Mouse (Mus musculus) myocyte (in vitro differentiated cells): Measurements from ENCODE around the gene Dnajc5g. TPM values are rescaled to one million over a fixed set of nuclear protein-coding genes. Genes with fewer than 3 reads are reported as not detected.

Experiments used
- H3K27me3 ChIP-seq: one replicate; pipeline ENCODE4 v1.6.1; 2011; ENCODE audit not compliant: control insufficient read depth, insufficient read depth, insufficient read length
- H3K36me3 ChIP-seq: one replicate; pipeline ENCODE4 v1.6.1; 2011; ENCODE audit not compliant: control insufficient read depth, insufficient read depth
- H3K4me2 ChIP-seq: one replicate; pipeline ENCODE4 v1.6.1; 2011; ENCODE audit warnings: low read depth, control low read depth
- H3K4me3 ChIP-seq: one replicate; pipeline ENCODE4 v1.5.1; 2011; ENCODE audit warnings: mild to moderate bottlenecking, control low read depth, moderate library complexity
- H3K79me2 ChIP-seq: one replicate; pipeline ENCODE4 v1.6.1; 2011; ENCODE audit not compliant: control insufficient read depth, insufficient read depth
- H3ac ChIP-seq: one replicate; pipeline ENCODE4 v1.6.1; 2011; ENCODE audit not compliant: control insufficient read depth, insufficient read length
- CEBPB ChIP-seq: IDR thresholded peaks from 2 replicates; pipeline ENCODE4 v1.6.1; 2011; ENCODE audit warnings: mild to moderate bottlenecking, moderate library complexity; ENCODE audit not compliant: poor library complexity, insufficient read depth, severe bottlenecking
- E2F4 ChIP-seq: IDR thresholded peaks from one replicate; pipeline ENCODE4 v1.6.1; 2011; ENCODE audit warnings: mild to moderate bottlenecking, control low read depth, moderate library complexity; ENCODE audit not compliant: insufficient read depth
- MAX ChIP-seq: IDR thresholded peaks from one replicate; pipeline ENCODE4 v1.6.1; 2011; ENCODE audit warnings: low read depth, mild to moderate bottlenecking, control low read depth
- MYOD1 ChIP-seq, 3 experiments: IDR thresholded peaks; one replicate each; pipeline ENCODE4 v1.6.1; 2011; ENCODE audit warnings: control low read depth in 2 of 3, low read depth in 2 of 3, mild to moderate bottlenecking in 2 of 3, moderate library complexity in 1 of 3; ENCODE audit not compliant: insufficient read length in 2 of 3, control insufficient read depth in 1 of 3
- MYOG ChIP-seq, 3 experiments: IDR thresholded peaks; one replicate each; pipeline ENCODE4 v1.6.1; 2011; ENCODE audit warnings: control low read depth in 2 of 3, low read depth in 2 of 3, mild to moderate bottlenecking in 2 of 3; ENCODE audit not compliant: insufficient read length in 2 of 3, control insufficient read depth in 1 of 3, insufficient read depth in 1 of 3
- POLR2A ChIP-seq: IDR thresholded peaks from one replicate; pipeline ENCODE4 v1.6.1; 2011; ENCODE audit warnings: low read depth, mild to moderate bottlenecking, control low read depth, moderate library complexity; ENCODE audit not compliant: insufficient read length
- POLR2AphosphoS2 ChIP-seq: IDR thresholded peaks from one replicate; pipeline ENCODE4 v1.6.1; 2011; ENCODE audit warnings: low read depth, control low read depth; ENCODE audit not compliant: insufficient read length
- REST ChIP-seq: IDR thresholded peaks from one replicate; pipeline ENCODE4 v1.6.1; 2011; ENCODE audit warnings: mild to moderate bottlenecking, control low read depth, moderate library complexity; ENCODE audit not compliant: insufficient read depth, insufficient read length
- SRF ChIP-seq: IDR thresholded peaks from one replicate; pipeline ENCODE4 v1.6.1; 2011; ENCODE audit warnings: low read depth; ENCODE audit not compliant: control insufficient read depth, insufficient read length
- TCF12 ChIP-seq: IDR thresholded peaks from one replicate; pipeline ENCODE4 v1.6.1; 2011; ENCODE audit warnings: mild to moderate bottlenecking, control low read depth; ENCODE audit not compliant: poor library complexity, insufficient read depth, severe bottlenecking
- TCF3 ChIP-seq: IDR thresholded peaks from one replicate; pipeline ENCODE4 v1.6.1; 2011; ENCODE audit warnings: low read depth, control low read depth; ENCODE audit not compliant: insufficient read length
- USF1 ChIP-seq: IDR thresholded peaks from one replicate; pipeline ENCODE4 v1.6.1; 2011; ENCODE audit warnings: low read depth, mild to moderate bottlenecking, control low read depth, moderate library complexity
- polyA plus RNA-seq: library from polyadenylated mRNA; unstranded; fragments of >200 nt; fragmentation: generic; extraction: Trizol; gene quantifications from one replicate; pipeline ENCODE4 v1.2.1, GENCODE M21; 2012; ENCODE audit warnings: missing spikeins

Gene Dnajc5g
- polyA plus RNA-seq = not detected

- Histone ChIP-seq H3K4me2 (no peak within 1 kb of the TSS), H3K36me3 (no peaks in the 10 kb centered on the region), H3K79me2 (no peaks in the 10 kb centered on the region), H3K27me3 (peaks cover 20% of the 10 kb centered on the region), H3K4me3 (no peak within 1 kb of the TSS), H3ac (no peak within 1 kb of the TSS)
- no peak for TF ChIP-seq SRF
- TF ChIP-seq USF1 = no peak
- no peak for TF ChIP-seq CEBPB
- no peak for TF ChIP-seq MYOD1 (IDR thresholded peaks at IDR 0.05; ENCODE audit: control insufficient read depth in 1 of 3, insufficient read length in 2 of 3, low read depth in 2 of 3)
These were observed at the start of gene Dnajc5g for GRCm38 (mm10) chr5:31105814-31106335. Gene Dnajc5g (plus strand): TSS chr5:31106285.

- Histone ChIP-seq H3K4me3 (no peak overlapping the region), H3K27me3 (no peaks in the 10 kb centered on the region), H3K4me2 (no peak overlapping the region), H3ac (no peak overlapping the region), H3K36me3 (peaks cover 6% of the 10 kb centered on the region), H3K79me2 (no peaks in the 10 kb centered on the region)
- no peak for TF ChIP-seq REST
- TF ChIP-seq MYOD1 (IDR thresholded peaks at IDR 0.05; ENCODE audit: control insufficient read depth in 1 of 3, insufficient read length in 2 of 3, low read depth in 2 of 3) = no peak
- no peak for TF ChIP-seq USF1
- no peak for TF ChIP-seq MYOG (IDR thresholded peaks at IDR 0.05; ENCODE audit: control insufficient read depth in 1 of 3, insufficient read depth in 1 of 3, insufficient read length in 2 of 3, low read depth in 2 of 3)
- no peak for TF ChIP-seq E2F4
- TF ChIP-seq TCF12 = no peak
- TF ChIP-seq TCF3 = no peak
- TF ChIP-seq POLR2A = no peak
- TF ChIP-seq POLR2AphosphoS2 = no peak
- TF ChIP-seq MAX = no peak
- TF ChIP-seq CEBPB = no peak
- TF ChIP-seq SRF = no peak
These were observed 36.3 kb upstream of the Dnajc5g start for GRCm38 (mm10) chr5:31069810-31070209.

DNA sequence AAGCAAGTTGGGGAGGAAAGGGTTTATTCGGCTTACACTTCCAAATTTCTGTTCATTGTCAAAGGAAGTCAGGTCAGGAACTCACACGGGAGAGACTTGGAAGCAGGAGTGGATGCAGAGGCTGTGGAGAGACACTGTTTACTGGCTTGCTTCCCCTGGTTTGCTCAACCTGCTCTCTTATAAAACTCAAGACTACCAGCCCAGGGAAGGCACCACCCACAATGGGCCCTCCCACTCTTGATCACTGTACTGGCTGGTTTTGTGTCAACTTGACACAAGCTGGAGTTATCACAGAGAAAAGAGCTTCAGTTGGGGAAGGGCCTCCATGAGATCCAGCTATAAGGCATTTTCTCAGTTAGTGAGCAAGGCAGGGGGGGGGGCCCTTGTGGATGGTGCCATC, 35.0 kb upstream of the Dnajc5g start:
- no peak overlapping the region for H3K4me3 ChIP-seq
- H3K27me3 ChIP-seq = no peaks in the 10 kb centered on the region
- H3K79me2 ChIP-seq = no peaks in the 10 kb centered on the region
- TF ChIP-seq TCF12 (no peak), POLR2A (no peak), CEBPB (no peak), USF1 (no peak), SRF (no peak), MAX (no peak), TCF3 (no peak), MYOD1 (IDR thresholded peaks at IDR 0.05; ENCODE audit: control insufficient read depth in 1 of 3, insufficient read length in 2 of 3, low read depth in 2 of 3) (no peak), MYOG (IDR thresholded peaks at IDR 0.05; ENCODE audit: control insufficient read depth in 1 of 3, insufficient read depth in 1 of 3, insufficient read length in 2 of 3, low read depth in 2 of 3) (no peak), POLR2AphosphoS2 (no peak), E2F4 (no peak), REST (no peak)
- H3K36me3 ChIP-seq = peaks cover 6% of the 10 kb centered on the region
- no peak overlapping the region for H3K4me2 ChIP-seq
- no peak overlapping the region for H3ac ChIP-seq

DNA sequence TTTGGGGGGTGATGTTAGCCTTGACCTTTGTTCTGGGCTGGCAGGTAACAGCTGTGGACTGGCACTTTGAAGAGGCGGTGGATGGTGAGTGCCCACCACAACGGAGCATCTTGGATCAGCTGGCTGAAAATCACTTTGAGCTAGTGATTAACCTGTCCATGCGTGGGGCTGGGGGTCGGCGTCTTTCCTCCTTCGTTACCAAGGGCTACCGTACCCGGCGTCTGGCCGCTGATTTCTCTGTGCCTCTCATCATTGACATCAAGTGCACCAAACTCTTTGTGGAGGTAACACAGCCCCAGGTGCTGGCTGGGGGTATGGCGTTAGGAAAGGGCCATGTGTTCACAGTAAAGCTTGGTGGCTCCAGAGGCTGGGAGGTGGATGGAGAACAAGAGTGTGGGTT, 34.3 kb upstream of the Dnajc5g start:
- H3K79me2 ChIP-seq = no peaks in the 10 kb centered on the region
- H3K4me3 ChIP-seq = no peak overlapping the region
- no peak overlapping the region for H3K4me2 ChIP-seq
- peaks cover 6% of the 10 kb centered on the region for H3K36me3 ChIP-seq
- H3ac ChIP-seq = no peak overlapping the region
- TF ChIP-seq E2F4 = no peak
- TF ChIP-seq POLR2A = no peak
- TF ChIP-seq MAX = no peak
- TF ChIP-seq TCF3 = no peak
- no peak for TF ChIP-seq POLR2AphosphoS2
- no peak for TF ChIP-seq USF1
- no peak for TF ChIP-seq SRF
- no peak for TF ChIP-seq REST
- TF ChIP-seq MYOG (IDR thresholded peaks at IDR 0.05; ENCODE audit: control insufficient read depth in 1 of 3, insufficient read depth in 1 of 3, insufficient read length in 2 of 3, low read depth in 2 of 3) = no peak
- no peak for TF ChIP-seq MYOD1 (IDR thresholded peaks at IDR 0.05; ENCODE audit: control insufficient read depth in 1 of 3, insufficient read length in 2 of 3, low read depth in 2 of 3)
- TF ChIP-seq CEBPB = no peak
- TF ChIP-seq TCF12 = no peak
- H3K27me3 ChIP-seq = no peaks in the 10 kb centered on the region

- Histone ChIP-seq H3K36me3 (peaks cover 1% of the 10 kb centered on the region), H3K4me2 (no peak overlapping the region), H3K4me3 (no peak overlapping the region), H3K79me2 (no peaks in the 10 kb centered on the region), H3K27me3 (no peaks in the 10 kb centered on the region), H3ac (no peak overlapping the region)
- TF ChIP-seq POLR2AphosphoS2 (no peak), USF1 (no peak), MYOG (IDR thresholded peaks at IDR 0.05; ENCODE audit: control insufficient read depth in 1 of 3, insufficient read depth in 1 of 3, insufficient read length in 2 of 3, low read depth in 2 of 3) (no peak), REST (no peak), CEBPB (no peak), TCF12 (no peak), POLR2A (no peak), TCF3 (no peak), MAX (no peak), E2F4 (no peak), SRF (no peak), MYOD1 (IDR thresholded peaks at IDR 0.05; ENCODE audit: control insufficient read depth in 1 of 3, insufficient read length in 2 of 3, low read depth in 2 of 3) (no peak)
These were observed 32.9 kb upstream of the Dnajc5g start for GRCm38 (mm10) chr5:31073176-31073575.
